Mouse (Mus musculus): Measurements from ENCODE around the gene Rabl3.

Gene Rabl3

GRCm38 (mm10) chr16:37599326-37599725 lies 59.6 kb downstream of the Rabl3 start:
- no peak for DNase-seq

GRCm38 (mm10) chr16:37603431-37603830 lies 63.7 kb downstream of the Rabl3 start:
- no peak for DNase-seq

DNA sequence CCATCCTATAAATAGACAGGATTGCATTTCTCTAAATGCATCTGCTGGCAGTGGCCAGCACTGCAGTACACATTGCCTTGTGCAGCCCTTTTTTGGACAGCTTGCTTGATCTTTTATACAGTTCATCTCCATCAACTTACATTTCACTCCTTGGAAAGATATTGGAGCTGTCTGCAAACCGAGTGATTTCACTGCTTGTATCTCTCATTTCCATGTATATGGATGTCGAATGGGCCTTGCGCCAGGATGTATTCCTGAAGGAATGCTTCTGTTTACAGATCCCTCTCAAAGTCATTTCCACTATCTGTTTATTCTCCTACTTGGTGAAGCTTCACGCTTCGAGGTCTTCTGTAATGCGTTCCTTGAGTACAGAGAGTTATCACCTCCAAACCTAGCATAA lies 64.6 kb downstream of the Rabl3 start:
- no peak for DNase-seq

- no peak for DNase-seq
Observed at GRCm38 (mm10) chr16:37610333-37610732, 70.6 kb downstream of the Rabl3 start.

- no peak for DNase-seq
Observed at GRCm38 (mm10) chr16:37611072-37611471, 71.4 kb downstream of the Rabl3 start.

GRCm38 (mm10) chr16:37612013-37612412 lies 72.3 kb downstream of the Rabl3 start:
- DNase-seq, result no peak

- DNase-seq, result no peak
Observed at GRCm38 (mm10) chr16:37614540-37614939, 74.9 kb downstream of the Rabl3 start.

GRCm38 (mm10) chr16:37615429-37615828 lies 75.7 kb downstream of the Rabl3 start:
- no peak for DNase-seq

DNA sequence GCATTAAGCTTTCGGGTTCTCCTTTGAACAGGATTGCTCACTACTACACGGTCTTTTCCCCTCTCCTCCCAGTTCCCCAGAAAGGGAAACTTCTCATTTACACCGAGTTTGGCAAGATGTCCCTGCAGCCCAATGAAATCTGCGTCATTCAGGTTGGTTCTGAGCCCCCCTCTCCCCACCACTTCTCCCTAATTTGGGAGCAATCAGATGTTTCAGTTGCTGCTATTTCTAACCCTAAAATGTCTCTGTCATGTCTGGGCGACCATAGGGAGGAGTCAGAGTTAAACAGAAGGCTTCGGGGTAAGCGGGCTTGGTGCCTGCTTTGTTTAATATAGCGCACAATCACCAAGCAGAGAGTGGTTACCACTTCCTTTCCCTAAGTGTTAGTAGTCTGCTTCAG lies 76.4 kb downstream of the Rabl3 start:
- no peak for DNase-seq

DNA sequence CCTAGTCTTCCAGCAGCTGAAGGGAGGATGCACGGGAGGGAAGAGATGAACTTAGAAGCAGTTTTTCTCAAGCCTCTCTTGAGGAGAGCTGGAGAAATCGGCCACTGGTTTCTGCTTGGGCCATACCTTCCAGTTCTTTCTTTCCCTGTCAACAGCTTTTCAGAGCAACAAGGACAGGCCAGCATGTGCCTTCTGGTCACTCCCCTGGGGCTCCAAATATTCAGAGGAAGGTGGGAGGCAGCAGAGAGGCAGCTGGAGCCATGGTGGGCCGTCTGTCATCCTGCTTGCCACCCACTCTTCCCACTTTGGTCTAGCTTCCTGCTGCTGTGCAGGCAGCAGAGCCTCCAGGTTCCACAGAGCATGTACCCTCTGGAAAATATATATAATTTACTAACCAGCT lies 78.0 kb downstream of the Rabl3 start:
- DNase-seq, result no peak
